Mouse (Mus musculus): ENCODE measurements around the gene Mfap1a.
"Not testable (repeated sequence)": the region's sequence is repeated elsewhere in the genome, so short reads cannot be mapped to it uniquely, and the experiment has no call there.

Gene Mfap1a

GRCm38 (mm10) chr2:121505942-121506882 lies at the start of gene Mfap1a, which contains the start of gene Wdr76:
Gene Mfap1a, minus strand, starts transcription at chr2:121506665.
Gene Wdr76, plus strand, starts transcription at chr2:121506723.
- peak; percentile 78 to 87 for DNase-seq (ENCODE audit: low spot score in 2 of 2)

GRCm38 (mm10) chr2:121551271-121551670 lies 44.8 kb upstream of the Mfap1a start:
- DNase-seq (ENCODE audit: low spot score in 2 of 2), result no peak

DNA sequence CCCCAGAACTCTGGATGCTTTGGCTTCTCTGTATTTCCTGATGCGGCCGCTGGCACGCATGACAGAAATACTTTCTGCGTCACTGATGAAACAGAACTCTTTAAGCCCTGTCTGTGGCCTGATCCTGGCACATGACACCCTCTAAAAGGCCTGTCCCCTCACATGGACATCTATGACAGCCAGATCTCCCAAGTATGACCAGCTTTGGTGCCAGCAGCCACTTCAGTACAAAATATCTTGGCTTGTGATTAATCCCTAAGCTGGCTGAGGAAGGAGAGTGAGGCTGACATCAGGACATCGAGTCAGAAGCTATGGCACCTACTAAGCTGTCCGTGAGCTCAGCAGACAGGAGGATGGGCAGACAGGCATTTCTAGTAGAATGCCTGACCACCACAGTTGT lies 43.2 kb upstream of the Mfap1a start:
- no peak for DNase-seq (ENCODE audit: low spot score in 2 of 2)

- no peak for DNase-seq (ENCODE audit: low spot score in 2 of 2)
These were observed 38.4 kb upstream of the Mfap1a start for GRCm38 (mm10) chr2:121544829-121545228.

DNA sequence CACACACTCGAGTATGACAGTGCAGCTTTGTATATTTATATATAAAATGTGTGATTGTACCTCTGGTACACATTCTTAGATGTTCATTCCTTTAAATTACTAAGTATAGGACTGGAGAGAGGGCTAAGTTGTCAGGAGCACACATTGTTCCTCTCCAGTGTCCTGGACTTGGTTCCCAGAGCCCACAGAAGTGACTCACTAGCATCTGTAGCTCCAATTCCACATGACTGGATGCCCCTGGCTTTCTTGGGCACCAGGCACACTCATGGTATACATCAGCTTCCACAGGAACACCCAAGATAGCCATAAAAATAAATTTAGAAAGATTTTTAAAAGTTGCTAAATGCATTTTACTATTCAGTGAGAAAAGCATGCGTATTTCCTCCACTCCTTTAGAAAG lies 18.6 kb upstream of the Mfap1a start:
- peak; percentile 20 to 79 for DNase-seq (ENCODE audit: low spot score in 2 of 2)

DNA sequence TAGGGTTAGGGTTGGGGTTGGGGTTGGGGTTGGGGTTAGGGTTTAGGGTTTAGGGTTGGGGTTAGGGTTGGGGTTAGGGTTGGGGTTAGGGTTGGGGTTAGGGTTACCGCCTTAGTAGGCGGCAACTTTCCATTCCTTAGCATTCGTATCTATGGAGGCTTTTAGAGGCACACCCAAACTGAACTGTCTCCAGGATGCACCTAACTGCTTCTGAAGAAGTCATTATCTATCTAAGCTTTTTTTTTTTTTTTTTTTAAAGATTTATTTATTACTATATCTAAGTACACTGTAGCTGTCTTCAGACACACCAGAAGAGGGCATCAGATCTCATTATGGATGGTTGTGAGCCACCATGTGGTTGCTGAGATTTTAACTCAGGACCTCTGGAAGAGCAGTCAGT lies 16.4 kb upstream of the Mfap1a start:
- not testable (repeated sequence) for DNase-seq (ENCODE audit: low spot score in 2 of 2)

DNA sequence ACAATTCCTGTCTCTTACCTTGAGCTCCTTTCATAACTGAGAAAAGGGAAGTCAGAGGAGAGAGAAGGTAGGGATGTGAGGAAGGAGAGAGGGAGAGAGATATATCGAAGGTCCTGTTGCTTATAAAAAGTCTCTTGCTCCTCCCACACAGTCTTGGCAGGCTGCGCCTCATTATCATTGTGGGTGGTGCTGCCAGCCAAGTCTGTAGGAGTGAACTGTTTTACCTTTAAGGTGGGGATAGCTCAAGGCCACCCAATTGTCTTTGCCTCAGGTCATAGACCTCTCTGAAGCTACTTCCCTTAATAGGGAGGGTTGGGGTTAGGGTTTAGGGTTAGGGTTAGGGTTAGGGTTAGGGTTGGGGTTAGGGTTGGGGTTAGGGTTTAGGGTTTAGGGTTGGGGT lies 15.5 kb upstream of the Mfap1a start:
- DNase-seq (ENCODE audit: low spot score in 2 of 2), result peak; percentile 24 to 68

DNA sequence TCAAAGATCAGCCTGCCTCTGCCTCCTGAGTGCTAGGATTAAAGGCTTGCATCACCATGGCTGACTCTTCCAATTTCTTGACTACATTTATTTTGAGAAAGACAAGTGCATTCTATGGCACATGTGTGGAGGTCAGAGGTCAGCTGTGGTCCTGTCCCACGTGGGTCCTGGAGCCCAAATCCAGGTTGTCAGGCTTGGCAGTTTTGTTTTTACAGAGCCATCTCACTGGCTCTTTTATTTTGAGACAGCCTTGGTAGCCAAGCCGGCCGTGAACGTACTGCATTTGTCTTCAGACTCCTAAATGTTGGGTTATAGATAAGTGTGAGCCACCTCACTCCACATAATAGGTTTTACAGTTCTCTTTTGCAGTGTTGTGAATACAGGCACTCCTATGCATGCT lies 12.2 kb upstream of the Mfap1a start:
- not testable (repeated sequence) for DNase-seq (ENCODE audit: low spot score in 2 of 2)

- no peak for DNase-seq (ENCODE audit: low spot score in 2 of 2)
These were observed 11.6 kb upstream of the Mfap1a start for GRCm38 (mm10) chr2:121518106-121518505.

- DNase-seq (ENCODE audit: low spot score in 2 of 2), result no peak
These were observed 7.7 kb upstream of the Mfap1a start for GRCm38 (mm10) chr2:121514211-121514610.

- DNase-seq (ENCODE audit: low spot score in 2 of 2), result not testable (repeated sequence)
These were observed 6.7 kb upstream of the Mfap1a start for GRCm38 (mm10) chr2:121512991-121513765.

GRCm38 (mm10) chr2:121511401-121511800 lies 4.9 kb upstream of the Mfap1a start:
- no peak for DNase-seq (ENCODE audit: low spot score in 2 of 2)

DNA sequence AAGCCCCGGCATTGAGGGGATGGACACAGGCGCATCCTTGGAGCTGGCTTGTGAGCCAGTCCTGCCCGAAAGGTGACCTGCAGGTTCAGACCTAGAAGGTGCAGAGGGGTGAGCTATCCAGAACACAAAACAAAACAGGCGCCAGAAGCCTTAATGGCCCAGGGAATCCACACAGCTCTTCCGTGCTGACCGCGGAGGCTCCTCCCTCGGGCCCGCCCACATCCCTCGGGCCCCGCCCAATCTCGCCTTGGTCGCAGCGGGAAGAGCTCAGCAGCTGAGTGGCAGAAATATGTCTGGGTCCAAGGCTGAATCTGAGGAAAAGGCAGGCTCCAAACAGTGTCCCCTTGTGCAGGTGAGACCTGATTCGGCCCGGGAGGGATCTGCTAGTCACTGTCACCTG lies 3.1 kb upstream of the Mfap1a start:
- peak; percentile 28 to 46 for DNase-seq (ENCODE audit: low spot score in 2 of 2)

DNA sequence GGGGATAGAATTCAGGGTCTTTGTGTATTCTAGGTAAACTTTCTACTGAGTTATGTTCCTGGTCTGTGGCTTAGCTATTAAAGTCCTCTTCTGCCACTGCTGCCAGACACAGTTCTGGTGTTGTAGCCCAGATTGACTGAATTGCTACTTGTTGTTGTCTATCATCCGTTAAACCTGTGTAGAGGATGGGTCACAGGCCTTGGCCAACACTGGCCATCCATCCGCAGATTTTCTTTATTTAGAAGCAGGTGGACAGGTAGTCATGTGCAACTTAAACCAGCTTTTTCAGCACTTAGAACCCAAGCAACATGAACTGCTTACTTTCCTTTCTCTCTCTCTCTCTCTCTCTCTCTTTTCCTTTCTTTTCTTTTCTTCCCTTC lies 1.5 kb upstream of the Mfap1a start:
- DNase-seq (ENCODE audit: low spot score in 2 of 2), result no peak

DNA sequence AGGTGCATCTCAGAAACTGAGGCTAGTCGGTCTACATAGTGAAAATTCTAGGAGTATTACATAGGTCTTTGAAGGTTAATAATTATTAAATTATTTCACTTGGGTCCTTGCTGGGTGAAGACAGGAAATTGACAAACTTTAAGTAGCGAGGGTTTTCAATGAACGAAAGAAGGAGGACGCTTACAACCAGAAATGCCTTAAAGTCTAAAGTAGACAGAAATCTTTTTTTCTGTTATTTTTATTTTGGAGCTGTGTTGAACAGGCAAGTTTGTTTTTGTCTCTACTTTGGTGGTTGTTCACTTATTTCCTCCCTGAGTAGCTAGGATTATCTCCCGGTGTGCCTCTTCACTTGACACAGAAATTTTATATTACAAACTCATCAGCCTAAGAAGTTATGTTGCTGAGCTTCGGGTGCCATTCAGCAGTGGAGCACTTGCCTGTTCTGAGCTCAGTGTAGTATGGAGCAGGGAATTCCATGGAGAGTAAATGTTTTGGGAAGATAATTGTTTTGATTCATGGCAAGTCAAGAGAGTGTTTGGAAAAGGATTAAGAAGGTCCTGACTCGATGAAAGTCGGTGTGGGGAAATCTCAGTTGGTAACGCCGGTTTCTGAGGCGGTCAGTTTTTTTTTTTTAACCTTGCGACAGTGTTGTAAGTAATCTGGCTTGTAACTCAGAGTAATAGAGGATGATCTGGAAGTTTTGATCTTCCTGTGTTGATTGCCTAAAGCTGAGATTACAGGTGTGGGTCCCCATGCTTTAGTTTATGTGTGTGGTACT lies 897 bp upstream of the Mfap1a start:
- no peak for DNase-seq (ENCODE audit: low spot score in 2 of 2)

DNA sequence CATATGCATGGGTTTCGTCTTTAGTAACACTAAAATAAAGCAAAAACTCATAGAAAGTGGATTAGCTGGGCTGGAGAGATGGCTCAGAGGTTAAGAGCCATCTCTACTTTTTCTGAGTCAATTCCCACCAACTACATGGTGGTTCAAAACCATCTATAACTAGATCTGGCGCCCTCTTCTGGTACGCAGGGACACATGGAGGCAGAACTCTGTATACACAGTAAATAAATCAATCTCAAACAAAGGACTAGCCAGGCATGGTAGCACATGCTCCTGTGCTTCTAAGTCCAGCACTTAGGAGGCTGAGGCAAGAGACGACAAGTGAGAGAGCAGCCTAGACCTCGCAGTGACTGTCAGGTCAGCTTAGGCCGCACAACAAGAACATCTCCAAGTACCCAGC lies 4.9 kb downstream of the Mfap1a start:
- not testable (repeated sequence) for DNase-seq (ENCODE audit: low spot score in 2 of 2)

- not testable (repeated sequence) for DNase-seq (ENCODE audit: low spot score in 2 of 2)
These were observed 22.1 kb downstream of the Mfap1a start for GRCm38 (mm10) chr2:121484403-121484802.

GRCm38 (mm10) chr2:121483576-121483975 lies 22.9 kb downstream of the Mfap1a start:
- no peak for DNase-seq (ENCODE audit: low spot score in 2 of 2)

- DNase-seq (ENCODE audit: low spot score in 2 of 2), result not testable (repeated sequence)
These were observed 25.5 kb downstream of the Mfap1a start for GRCm38 (mm10) chr2:121480916-121481315.

DNA sequence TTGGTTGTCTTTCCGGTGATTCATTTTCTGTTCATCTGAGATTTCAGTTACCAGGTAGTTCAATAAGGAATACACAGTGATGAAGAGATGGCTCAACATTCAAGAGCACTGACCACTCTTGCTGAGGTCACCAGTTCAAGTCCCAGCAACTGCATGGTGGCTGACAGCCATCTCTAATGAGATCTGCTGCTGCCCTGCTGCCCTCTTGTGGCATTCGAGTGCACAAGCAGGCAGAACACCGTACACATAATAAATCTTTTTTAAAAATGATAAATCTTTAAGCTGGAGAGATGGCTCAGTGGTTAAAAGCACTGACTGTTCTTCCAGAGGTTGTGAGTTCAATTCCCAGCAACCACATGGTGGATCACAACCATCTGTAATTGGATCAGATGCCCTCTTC lies 26.0 kb downstream of the Mfap1a start:
- DNase-seq (ENCODE audit: low spot score in 2 of 2), result no peak

- DNase-seq (ENCODE audit: low spot score in 2 of 2), result no peak
These were observed 28.8 kb downstream of the Mfap1a start for GRCm38 (mm10) chr2:121477491-121478266.
